Mouse (Mus musculus) lung, adult 2 months (tissue): ENCODE measurements around the gene Fam111a. TPM values are rescaled to one million over a fixed set of nuclear protein-coding genes. Genes with fewer than 3 reads are reported as not detected.
A peak's percentile ranks its signal among the peaks of the same experiment; 100 is the strongest.
"Not testable (repeated sequence)": the region's sequence is repeated elsewhere in the genome, so short reads cannot be mapped to it uniquely, and the experiment has no call there.

Source experiments
- DNase-seq: peaks from one replicate; pipeline ENCODE4 v3.0.0; 2022
- H3K4me1 ChIP-seq: fragments of 200-500 bp; 2 replicates; pipeline ENCODE4 v1.6.1; 2011; ENCODE audit warnings: low read length; ENCODE audit not compliant: control insufficient read depth, insufficient read depth
- H3K4me3 ChIP-seq: fragments of 200-500 bp; replicated peaks from 2 replicates; pipeline ENCODE3; 2011; ENCODE audit warnings: low read depth, mild to moderate bottlenecking, control low read depth, low read length; ENCODE audit errors: extremely low read depth
- CTCF ChIP-seq: fragments of 200-500 bp; IDR thresholded peaks from 2 replicates; pipeline ENCODE4 v1.5.1; 2011; ENCODE audit warnings: mild to moderate bottlenecking, low read length, control low read depth; ENCODE audit not compliant: insufficient read depth
- POLR2A ChIP-seq: fragments of 200-500 bp; IDR thresholded peaks from 2 replicates; pipeline ENCODE4 v1.6.1; 2011; ENCODE audit warnings: low read depth, mild to moderate bottlenecking, control low read depth, low read length, borderline replicate concordance; ENCODE audit errors: extremely low read depth
- WGBS: fragments of 180-500 bp; shearing (Covaris S2); methylation state at CpG from one replicate; pipeline ENCODE4 v1.1.7; 2018; 5-methylcytosine and 5-hydroxymethylcytosine counted together
- polyA plus RNA-seq: library from polyadenylated mRNA; depleted of rRNA; stranded (reverse); fragments of >200 nt; gene quantifications from 2 replicates; pipeline ENCODE4 v1.2.3, GENCODE M21; 2012; rRNA removed

Fam111a gene
- 1.4 and 2.8 TPM in 2 replicates for polyA plus RNA-seq

DNA sequence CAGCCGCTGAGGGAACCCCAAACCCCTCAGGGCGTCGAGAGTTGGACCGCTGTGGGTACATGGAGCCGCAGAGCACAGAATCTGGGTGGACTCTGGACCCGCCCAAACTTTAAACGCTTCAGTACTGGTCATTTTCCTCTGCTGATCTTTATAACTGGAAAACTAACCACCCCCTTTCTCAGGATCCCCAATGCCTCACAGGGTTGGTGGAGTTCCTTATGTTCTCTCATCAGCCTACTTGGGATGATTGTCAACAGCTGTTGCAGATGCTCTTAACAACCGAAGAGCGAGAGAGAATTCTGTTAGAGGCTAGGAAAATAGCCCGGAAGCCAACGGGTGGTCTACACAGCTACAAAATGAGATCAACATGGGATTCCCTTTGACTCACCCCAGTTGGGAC is at the start of gene Fam111a:
Gene Fam111a, plus strand, starts transcription at position 301 of the 400 bp plus-strand sequence.
- H3K4me3 ChIP-seq, H3K4me1 ChIP-seq, DNase-seq: not testable (repeated sequence)
- WGBS: 94% methylated on average over 11 of the region's 11 CpGs

DNA sequence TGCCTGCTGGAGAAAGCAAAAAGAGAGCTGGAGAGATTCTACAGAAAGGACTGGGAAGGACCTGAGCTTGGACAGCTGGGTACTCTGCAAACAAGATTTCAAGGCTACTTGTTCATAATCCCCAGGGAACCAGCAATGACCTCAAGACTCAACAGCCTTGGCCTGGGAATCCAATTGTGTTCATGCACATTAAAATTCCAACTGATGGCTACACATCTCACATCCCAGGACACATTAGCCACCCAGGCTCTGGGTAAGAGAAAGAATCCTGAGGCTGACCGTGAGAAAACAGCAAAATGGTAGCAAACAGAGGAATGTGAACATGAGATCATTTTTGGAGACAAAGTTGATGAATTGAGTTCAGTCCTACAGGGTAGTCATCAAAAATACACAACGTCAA is 49.3 kb upstream of the Fam111a start:
- H3K4me3 ChIP-seq: no peak overlapping the region
- DNase-seq: no peak
- H3K4me1 ChIP-seq: no peaks in the 10 kb centered on the region; the same call in 1 of the 2 replicates
- WGBS: 70% methylated on average over 2 of the region's 2 CpGs
- TF ChIP-seq CTCF (no peak), POLR2A (no peak)

DNA sequence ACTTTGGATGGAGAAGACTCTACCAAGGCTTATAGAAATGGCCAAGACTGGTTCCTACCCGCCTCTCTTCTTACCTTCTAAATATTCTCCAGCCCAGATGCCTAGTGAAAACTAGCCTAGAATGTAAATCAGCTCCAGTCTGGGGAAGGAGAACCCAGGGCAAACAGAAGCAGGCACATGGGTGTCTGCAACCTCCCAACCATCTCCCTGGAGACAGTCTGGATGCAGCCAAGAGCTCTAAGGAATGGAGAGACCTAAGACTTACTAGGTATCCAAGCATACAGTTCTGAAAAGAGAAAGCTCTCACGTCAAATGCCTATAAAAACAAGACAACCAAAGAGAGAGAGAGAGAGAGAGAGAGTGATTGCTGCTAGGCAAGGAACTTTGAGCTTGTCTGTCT is 47.6 kb upstream of the Fam111a start:
- Histone ChIP-seq H3K4me3 (no peak overlapping the region), H3K4me1 (no peaks in the 10 kb centered on the region; the same call in 1 of the 2 replicates)
- WGBS: 88% methylated on average over 2 of the region's 2 CpGs
- TF ChIP-seq CTCF: no peak
- no peak for TF ChIP-seq POLR2A
- no peak for DNase-seq

DNA sequence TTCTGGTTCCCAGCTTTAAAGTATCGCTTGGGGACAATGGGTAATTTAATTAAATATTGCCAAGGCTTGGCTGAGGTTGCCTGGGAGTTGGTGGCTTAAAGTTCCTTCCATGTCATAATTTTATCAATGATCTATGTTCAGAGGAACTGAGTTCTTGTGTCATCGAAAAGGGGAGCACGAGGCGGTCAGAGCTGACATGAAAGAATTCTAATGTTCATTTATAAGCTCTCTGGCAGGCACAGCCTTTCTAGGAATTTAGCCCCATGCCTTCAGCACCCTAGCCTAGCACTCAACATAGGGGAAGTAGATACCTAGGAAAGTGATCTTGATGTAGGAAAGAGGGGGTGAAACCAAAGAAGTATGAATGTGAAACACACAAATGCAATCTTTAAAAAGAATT is 47.2 kb upstream of the Fam111a start:
- no peak for TF ChIP-seq CTCF
- no peak for TF ChIP-seq POLR2A
- no peak for DNase-seq
- Histone ChIP-seq H3K4me1 (no peaks in the 10 kb centered on the region; the same call in 1 of the 2 replicates), H3K4me3 (no peak overlapping the region)
- 63% methylated on average over 4 of the region's 4 CpGs for WGBS

DNA sequence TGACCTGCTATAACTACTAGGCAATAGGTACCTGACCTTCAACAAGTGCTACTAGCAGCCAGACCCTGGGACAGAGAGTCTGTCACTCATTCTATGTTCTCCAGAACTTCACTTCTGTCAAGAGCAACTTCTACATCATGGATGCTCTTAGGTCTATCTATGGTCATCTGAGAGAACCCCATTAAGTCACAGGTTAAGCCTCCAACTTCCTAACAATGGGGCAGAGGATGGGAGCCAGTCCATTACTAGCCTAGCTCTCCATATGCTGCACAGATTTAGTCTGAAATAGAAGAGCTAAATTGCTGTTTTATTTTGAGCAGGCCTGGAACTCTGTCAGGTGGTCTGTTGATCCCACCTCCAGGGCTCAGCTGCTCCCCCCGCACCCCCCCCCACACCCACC is 46.6 kb upstream of the Fam111a start:
- no peak for TF ChIP-seq CTCF
- 77% methylated on average over 1 of the region's 1 CpGs for WGBS
- H3K4me1 ChIP-seq: no peaks in the 10 kb centered on the region; the same call in 1 of the 2 replicates
- DNase-seq: no peak
- H3K4me3 ChIP-seq: no peak overlapping the region

DNA sequence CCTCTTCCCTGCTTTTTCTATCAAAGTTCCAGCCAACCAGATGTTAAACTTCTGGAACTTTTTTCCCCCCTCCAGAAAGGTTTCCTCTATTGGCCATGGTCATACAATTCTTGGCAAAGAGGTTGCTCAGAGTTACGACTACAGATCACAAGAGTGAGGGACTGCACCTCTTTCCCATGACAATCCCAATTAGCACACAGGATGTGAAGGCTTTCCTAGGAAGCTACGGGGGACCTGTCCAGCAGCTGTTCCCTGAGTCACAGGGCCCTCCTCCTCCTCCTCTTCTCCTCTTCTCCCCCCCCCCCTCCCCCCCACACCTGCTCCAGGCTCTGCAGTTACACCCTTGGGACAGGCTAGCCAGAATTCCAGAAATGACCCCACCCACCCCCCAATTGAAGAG is 46.1 kb upstream of the Fam111a start:
- no peak for TF ChIP-seq CTCF
- TF ChIP-seq POLR2A: no peak
- Histone ChIP-seq H3K4me1 (no peaks in the 10 kb centered on the region; the same call in 1 of the 2 replicates), H3K4me3 (no peak overlapping the region)
- DNase-seq: no peak
- 36% methylated on average over 2 of the region's 2 CpGs for WGBS

DNA sequence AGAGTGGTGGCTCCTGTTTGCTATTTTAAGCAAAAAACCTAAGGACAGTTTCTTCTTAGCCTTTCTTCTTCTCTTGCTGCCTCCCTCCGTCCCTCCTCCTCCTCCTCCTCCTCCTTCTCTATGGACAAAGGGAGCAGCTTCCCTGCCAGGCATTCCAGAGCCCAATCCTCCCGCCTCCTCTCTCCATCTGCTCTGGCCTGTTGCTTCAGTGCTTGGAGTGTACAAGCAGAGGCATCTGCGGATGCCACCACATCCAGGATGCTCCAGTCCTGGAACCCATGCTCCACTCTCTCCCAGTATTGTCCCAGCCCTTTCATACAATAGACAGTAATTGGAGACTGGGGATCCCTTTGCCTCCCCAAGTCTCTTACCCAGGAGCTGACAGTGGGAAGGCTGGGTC is 45.4 kb upstream of the Fam111a start:
- peak overlapping the region; percentile 29 for H3K4me3 ChIP-seq
- WGBS: 45% methylated on average over 3 of the region's 3 CpGs
- no peak for DNase-seq
- no peaks in the 10 kb centered on the region; the same call in 1 of the 2 replicates for H3K4me1 ChIP-seq
- no peak for TF ChIP-seq POLR2A

DNA sequence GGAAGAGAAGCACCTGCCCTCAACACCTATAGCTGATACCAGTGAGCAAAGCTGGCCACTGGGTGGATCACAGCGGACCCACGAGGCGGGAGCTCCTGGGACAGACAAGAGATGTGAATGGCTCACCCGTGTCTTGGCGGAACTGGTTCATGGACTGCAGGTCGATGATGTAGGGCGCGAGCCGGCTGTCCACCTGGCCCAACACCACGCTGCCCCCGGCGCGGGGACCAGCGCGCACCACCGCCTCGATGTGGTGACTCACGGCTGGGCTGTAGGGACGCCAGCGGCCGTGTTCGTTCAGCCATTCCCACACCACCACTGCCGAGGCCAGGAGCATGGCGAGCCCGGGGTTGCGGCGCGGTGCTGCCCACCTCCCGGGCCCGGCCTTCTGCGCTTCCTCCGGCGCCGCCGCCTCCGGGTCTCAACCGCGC is 44.6 kb upstream of the Fam111a start:
- Histone ChIP-seq H3K4me1 (no peaks in the 10 kb centered on the region; the same call in 1 of the 2 replicates), H3K4me3 (peak overlapping the region; percentile 70)
- TF ChIP-seq CTCF (no peak), POLR2A (no peak)
- WGBS: 2% methylated on average over 37 of the region's 38 CpGs
- peak; percentile 54 for DNase-seq

DNA sequence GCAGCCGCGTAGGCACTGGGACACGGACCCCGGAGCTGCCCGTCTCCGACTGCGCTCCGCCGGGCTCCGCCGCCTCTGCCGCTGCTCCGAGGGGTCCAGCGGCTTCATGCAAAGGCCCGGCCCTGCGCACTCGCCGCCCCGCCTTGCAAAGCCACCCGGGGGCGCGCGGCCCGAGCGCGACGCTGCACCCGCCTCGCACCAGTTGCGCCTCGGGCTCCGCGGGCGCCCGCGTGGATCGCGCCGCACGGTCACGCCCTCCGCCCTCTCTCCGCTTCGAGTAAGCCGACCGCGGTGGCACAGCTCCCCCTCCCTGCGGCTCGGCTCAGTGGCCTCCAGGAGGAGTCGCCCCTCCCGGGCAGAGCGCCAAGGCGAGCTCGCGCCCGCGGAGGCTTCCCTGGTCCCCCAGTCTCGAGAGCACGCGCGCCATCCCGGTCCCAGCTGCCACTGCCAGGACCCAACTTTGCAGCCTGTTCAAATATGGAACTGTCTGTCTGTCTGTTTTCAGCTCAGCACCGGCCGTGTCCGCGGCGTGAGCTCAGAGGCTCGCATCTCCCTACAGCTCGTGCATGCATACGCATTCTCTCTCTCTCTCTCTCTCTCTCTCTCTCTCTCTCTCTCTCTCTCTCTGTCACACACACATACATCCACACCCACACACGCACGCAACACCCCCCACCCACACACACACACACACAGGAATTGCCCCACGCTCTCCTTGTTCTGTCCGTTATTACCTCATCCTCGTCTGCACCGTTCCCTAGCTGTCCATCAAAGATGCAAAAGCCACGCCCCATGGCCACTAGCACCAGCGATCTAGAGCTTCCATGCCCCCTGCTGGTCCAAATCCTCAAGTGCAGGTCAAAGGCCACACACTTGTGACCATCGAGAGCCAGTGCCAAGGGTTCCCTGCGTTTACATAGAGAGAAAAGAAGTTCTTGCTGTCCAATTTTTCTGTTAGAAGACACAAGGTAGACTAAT is 43.9 kb upstream of the Fam111a start, which contains the start of gene Dtx4:
Gene Dtx4, minus strand, starts transcription at position 85 of the 978 bp plus-strand sequence.
- H3K4me1 ChIP-seq: no peaks in the 10 kb centered on the region; the same call in 1 of the 2 replicates
- peak; percentile 92 for DNase-seq
- peak within 1 kb of the TSS; percentile 70 for H3K4me3 ChIP-seq
- WGBS: under 1% methylated on average over 80 of the region's 80 CpGs
- no peak for TF ChIP-seq POLR2A
- TF ChIP-seq CTCF: peak; percentile 97

DNA sequence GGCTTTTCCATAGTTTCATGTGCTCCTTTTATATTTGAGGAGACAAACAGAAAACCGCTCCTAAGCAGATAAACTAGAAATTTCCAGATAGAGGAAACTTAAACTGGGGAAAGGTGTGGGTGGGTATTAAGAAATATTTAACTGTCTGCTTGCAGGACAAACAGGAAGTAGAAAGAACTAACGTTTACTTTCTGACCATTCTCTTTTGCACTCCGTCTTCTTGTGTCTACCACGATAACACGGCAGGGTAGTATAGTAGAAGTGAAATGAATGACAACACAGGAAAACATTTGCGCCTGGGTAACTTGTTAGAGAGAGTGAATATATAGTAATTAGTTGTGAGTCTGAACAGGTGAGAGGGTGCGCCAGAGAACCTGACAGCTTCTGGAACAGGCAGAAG is 42.8 kb upstream of the Fam111a start:
- H3K4me3 ChIP-seq: no peak overlapping the region
- WGBS: 80% methylated on average over 7 of the region's 7 CpGs
- TF ChIP-seq POLR2A (no peak), CTCF (no peak)
- DNase-seq: no peak
- no peaks in the 10 kb centered on the region; the same call in 1 of the 2 replicates for H3K4me1 ChIP-seq

DNA sequence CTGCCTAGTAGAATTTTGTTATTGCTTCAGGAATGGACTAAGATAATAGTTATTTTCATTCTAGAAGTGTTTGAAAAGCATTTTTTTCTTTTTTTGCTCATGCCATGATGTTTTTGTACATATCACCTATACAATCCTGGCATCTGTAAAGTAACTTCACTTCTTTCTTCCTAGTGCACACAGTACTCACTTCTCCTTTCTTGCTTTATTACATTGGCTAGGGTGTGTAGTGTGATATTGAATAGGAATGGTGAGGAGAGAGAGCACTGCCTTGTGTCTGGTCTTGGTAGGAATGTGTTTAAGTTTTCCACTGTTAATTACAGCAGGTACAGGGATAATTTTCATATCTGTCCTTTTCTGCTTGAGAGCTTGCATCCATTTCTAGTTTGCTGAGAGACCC is 30.9 kb upstream of the Fam111a start:
- no peak for TF ChIP-seq POLR2A
- TF ChIP-seq CTCF: no peak
- DNase-seq: no peak

More for the DNA sequence above, 30.9 kb upstream of the Fam111a start:
- Histone ChIP-seq H3K4me1 (no peaks in the 10 kb centered on the region), H3K4me3 (no peak overlapping the region)
